Mouse (Mus musculus) gastrocnemius, adult 2 months (tissue): ENCODE data around the gene Arhgap5. TPM values are rescaled to one million over a fixed set of nuclear protein-coding genes. Genes with fewer than 3 reads are reported as not detected.
A peak's percentile ranks its signal among the peaks of the same experiment; 100 is the strongest.
"Not testable (repeated sequence)": the region's sequence is repeated elsewhere in the genome, so short reads cannot be mapped to it uniquely, and the experiment has no call there.

Source experiments
- DNase-seq: peaks from one replicate; pipeline ENCODE4 v3.0.0; 2022
- H3K27ac ChIP-seq: fragments of 200-600 bp; 2 replicates; pipeline ENCODE4 v1.8.1; 2022; ENCODE audit warnings: mild to moderate bottlenecking
- H3K4me3 ChIP-seq: fragments of 200-600 bp; 2 replicates; pipeline ENCODE4 v1.8.1; 2022; ENCODE audit warnings: mild to moderate bottlenecking, moderate library complexity
- CTCF ChIP-seq: fragments of 200-600 bp; IDR thresholded peaks from 2 replicates; pipeline ENCODE4 v1.8.1; 2022; ENCODE audit warnings: antibody characterized with exemption, mild to moderate bottlenecking, moderate library complexity
- intact Hi-C: fragments of 180-260 bp; cut with DNase I; formaldehyde crosslinking; loops from one replicate; pipeline ENCODE4 v1.15.1; 2025
- total RNA-seq, 2 experiments: library from RNA; stranded (reverse); gene quantifications; 2 replicates each; pipeline ENCODE4 v1.2.3; 2021

Gene Arhgap5
- total RNA-seq, 2 experiments from 2014 or later, result 38.6 to 49.2 TPM

DNA sequence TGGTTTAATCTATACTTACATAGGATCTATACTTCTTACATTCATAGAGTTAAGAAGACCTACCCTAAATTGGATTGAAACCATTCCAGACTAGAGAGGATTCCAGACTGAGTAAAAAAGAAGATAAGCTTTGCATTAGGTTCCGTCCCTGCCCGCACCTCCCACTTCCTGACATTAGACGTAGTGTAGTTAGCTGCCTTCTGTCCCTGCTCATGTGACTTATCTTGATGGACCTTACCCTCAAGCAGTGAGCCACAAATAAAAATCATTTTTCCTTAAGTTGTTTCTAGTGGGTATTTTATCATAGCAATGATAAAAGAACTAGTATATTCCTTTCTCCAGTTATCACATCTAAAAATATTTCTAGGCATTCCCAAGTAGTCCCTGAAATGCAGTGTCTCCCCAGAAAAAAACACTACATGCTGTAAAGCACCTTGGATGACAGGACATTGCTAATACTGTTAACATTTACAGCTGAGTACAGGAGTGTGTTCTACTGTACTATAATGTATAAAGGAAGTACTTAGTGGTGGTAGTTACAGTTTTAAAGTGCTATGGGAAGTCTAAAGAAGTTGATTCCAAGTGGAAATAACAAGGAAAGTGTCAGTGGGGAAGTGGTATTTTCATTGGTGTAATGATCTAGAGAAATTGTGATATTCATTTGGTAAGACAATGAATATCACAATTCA is 51.6 kb downstream of the Arhgap5 start:
- no peak for TF ChIP-seq CTCF
- no peak for DNase-seq
- no peak overlapping the region for H3K4me3 ChIP-seq
- H3K27ac ChIP-seq, result no peak overlapping the region
- intact Hi-C loops, result no loop called here

DNA sequence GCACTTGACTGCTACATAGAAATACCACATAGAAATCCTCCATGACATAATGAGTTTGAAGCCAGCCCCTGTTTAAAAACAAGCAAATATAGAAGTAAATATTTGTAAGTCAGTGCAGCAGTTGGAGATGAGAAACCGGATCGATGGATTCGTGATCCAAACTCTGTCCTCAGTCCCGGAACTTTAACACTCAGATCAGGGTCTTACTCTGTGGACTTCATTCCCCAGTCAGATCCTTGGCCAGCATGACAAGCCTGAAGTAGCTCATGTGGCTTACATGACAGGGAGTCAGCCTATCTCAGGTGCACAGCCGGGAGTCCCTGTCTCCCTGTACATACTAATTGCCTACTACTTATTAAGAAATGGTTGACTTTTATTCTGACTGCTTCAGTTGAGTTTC is 61.9 kb downstream of the Arhgap5 start:
- no peak for TF ChIP-seq CTCF
- intact Hi-C loops, result no loop called here
- DNase-seq, result no peak
- no peak overlapping the region for H3K4me3 ChIP-seq
- H3K27ac ChIP-seq, result no peak overlapping the region

GRCm38 (mm10) chr12:52573371-52573770 is 69.6 kb downstream of the Arhgap5 start:
- H3K27ac ChIP-seq, result no peak overlapping the region
- no peak overlapping the region for H3K4me3 ChIP-seq
- TF ChIP-seq CTCF, result no peak
- intact Hi-C loops, result no loop called here
- no peak for DNase-seq

GRCm38 (mm10) chr12:52586466-52586865 is 82.7 kb downstream of the Arhgap5 start:
- H3K4me3 ChIP-seq, intact Hi-C loops, H3K27ac ChIP-seq, DNase-seq: not testable (repeated sequence)

DNA sequence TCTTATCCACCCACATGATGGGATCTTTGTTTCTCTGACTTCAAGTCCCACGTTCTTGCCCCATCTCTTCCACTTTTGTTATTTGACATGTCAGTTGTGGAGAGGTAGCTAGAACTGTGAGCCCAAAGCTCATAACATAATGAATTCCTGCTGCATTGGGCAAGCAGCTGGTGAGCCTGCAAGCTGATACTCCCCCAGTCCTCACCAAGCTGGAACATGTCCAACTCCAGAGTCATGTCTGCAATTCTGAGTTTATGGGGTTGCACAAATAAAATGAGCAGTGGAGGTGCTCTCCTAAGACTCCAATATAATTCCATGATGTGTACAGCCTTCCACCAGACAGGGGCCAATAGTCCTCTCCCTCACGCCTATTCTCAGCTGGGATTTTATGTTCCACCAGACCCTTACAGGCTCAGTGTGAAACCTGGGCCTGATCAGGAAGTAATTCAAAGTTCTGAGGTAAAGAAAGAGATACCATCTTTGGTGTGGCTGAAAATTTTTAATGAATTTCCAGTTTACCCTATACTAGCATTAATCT is 83.8 kb downstream of the Arhgap5 start:
- intact Hi-C loops, result no loop called here
- no peak for TF ChIP-seq CTCF
- no peak overlapping the region for H3K27ac ChIP-seq

GRCm38 (mm10) chr12:52595389-52596185 is 91.8 kb downstream of the Arhgap5 start:
- DNase-seq, result no peak
- H3K27ac ChIP-seq, result no peak overlapping the region
- intact Hi-C loops, result no loop called here
- no peak overlapping the region for H3K4me3 ChIP-seq
- TF ChIP-seq CTCF, result no peak

More for the DNA sequence above, 83.8 kb downstream of the Arhgap5 start:
- no peak overlapping the region for H3K4me3 ChIP-seq
- no peak for DNase-seq

DNA sequence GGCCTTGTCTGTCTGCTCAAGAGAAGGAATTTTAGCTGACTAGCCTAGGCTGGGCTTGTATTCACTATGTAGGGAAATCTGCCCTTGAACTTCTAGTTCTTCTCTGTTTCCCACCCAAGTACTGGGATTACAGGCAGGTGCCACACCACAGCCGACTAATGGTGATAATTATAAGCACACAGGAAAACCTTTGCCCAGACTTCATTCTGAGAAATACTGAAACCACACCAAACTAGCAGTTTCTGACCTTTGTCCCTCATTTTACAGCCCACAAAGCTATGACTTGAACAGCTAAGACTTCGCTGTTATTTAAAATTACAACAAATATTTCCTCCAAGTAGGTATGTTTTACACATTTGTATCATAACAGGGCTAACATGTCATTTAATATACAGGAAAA is 98.7 kb downstream of the Arhgap5 start:
- no peak for DNase-seq
- Histone ChIP-seq H3K4me3 (peak overlapping the region; percentile 85), H3K27ac (peak overlapping the region; percentile 100)
- intact Hi-C loops, result loop anchor here (10.0 kb wide), 1 partner anchor 292 kb away; no protein-coding TSS in a partner anchor
- TF ChIP-seq CTCF, result no peak

- Histone ChIP-seq H3K27ac (peak overlapping the region; percentile 100), H3K4me3 (peak overlapping the region; percentile 85)
- DNase-seq, result peak; percentile 84
- no peak for TF ChIP-seq CTCF
- intact Hi-C loops, result loop anchor here (10.0 kb wide), 1 partner anchor 292 kb away; no protein-coding TSS in a partner anchor
Observed at GRCm38 (mm10) chr12:52602883-52603694, 99.3 kb downstream of the Arhgap5 start.

- Histone ChIP-seq H3K27ac (peak overlapping the region; percentile 100), H3K4me3 (peak overlapping the region; percentile 85)
- peak; percentile 57 for DNase-seq
- intact Hi-C loops, result loop anchor here (1.0 to 10.0 kb wide), 3 partner anchors 100 to 291 kb away; partner anchors contain the start of gene Arhgap5
- TF ChIP-seq CTCF, result 0 out of 2 replicates have a peak, but pooled peaks have one; percentile 9
Observed at GRCm38 (mm10) chr12:52603695-52604255, 100.0 kb downstream of the Arhgap5 start.

DNA sequence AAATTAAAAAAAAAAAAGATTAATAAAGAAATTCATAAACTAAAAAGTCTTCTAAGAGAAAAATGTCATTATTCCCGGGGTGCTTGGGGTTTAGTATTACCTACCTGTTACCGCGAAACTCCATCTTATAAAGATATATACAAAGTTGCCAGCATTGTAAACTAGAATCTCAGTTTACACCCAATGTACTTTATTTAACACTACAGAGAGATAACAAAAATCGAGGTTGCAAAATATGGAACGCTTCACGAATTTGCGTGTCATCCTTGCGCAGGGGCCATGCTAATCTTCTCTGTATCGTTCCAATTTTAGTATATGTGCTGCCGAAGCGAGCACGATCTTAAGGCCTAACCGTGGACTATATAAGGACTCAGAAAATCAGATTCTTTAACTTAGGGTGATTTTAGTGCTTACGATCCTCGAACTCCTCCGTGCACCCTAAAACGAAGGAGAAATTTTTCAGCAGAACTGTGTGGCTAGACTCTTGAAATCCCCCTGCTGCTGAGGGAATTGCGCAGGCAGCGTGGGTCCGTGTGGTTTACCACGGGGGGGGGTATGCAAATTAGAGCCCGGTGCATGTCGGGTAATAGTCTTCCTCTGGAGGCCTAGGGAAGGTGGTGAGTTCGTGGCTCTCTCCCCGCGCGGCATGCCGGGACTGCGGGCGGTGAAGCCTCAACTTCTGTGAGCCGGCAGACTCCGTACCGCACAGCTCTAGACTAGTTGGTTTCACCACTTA is 100.7 kb downstream of the Arhgap5 start:
- DNase-seq, result peak; percentile 96
- Histone ChIP-seq H3K4me3 (peak overlapping the region; percentile 85), H3K27ac (peak overlapping the region; percentile 100)
- no peak for TF ChIP-seq CTCF
- intact Hi-C loops, result loop anchor here (1.0 to 10.0 kb wide), 3 partner anchors 101 to 290 kb away; partner anchors contain the start of gene Arhgap5

DNA sequence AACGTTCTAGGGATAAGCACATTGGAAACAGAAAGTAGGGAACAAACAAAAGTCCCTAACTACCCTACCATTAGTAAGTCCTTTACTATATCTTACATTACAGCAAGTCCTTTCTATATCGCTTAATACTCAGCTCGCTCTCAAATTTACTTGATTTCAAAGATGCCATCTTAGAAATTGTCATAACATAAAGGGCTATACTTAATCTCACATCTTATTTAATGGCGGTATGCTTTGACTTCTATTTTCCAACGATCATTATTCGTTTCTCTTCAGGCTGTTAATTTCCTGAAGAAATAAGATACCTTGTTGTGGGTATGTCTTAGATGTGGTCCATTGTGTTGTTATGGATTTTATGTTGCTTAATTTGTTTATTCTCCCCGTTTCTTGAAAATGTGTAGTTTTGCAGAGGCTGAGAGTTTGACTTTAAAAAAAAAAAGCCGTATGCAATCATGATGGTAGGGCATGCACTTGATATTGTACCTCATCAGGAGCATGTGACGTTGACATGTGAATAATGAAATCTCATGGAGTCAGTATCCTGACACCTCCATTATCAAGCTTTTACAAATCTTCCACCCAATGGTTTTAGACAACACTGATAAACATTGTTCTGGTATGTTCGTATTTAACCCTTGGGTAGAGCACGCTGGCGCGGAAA is 101.3 kb downstream of the Arhgap5 start:
- Histone ChIP-seq H3K4me3 (peak overlapping the region; percentile 85), H3K27ac (peak overlapping the region; percentile 100)
- no peak for TF ChIP-seq CTCF
- no peak for DNase-seq
- intact Hi-C loops, result loop anchor here (1.0 to 10.0 kb wide), 3 partner anchors 102 to 290 kb away; partner anchors contain the start of gene Arhgap5
